In the genomic region with DNA sequence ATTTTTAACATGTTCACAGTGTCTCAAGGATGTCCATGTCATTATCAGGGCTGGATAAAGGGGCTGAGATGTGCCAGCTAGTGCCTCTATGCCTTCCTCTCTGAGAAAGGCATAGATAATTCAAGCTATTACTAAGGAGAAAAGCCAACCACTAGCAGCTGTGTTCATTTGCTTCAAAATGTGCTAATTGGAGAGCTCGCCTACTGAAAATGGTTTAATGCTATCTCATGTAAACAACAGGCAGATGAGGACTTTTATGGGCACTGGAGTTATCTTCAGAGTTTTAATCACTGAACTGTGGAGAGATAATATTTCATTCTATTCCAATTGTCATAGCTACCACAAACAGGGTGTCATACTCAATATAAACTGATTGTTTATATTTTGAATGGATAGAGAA, we compare ENCODE assay signal across 17 mouse cellular contexts. TPM values are rescaled to one million over a fixed set of nuclear protein-coding genes. Genes with fewer than 3 reads are reported as not detected.
DNase-seq lines count a peak whose midpoint lies in the region; ATAC-seq and TF ChIP-seq lines count a peak whose summit lies in the region.
"Had no signal": no experiment of that assay in that cellular context is flagged by ENCODE, and none has a peak within 500 bp of the region (broad histone marks: within the 10 kb centered on the region; RNA-seq: fewer than 3 reads in every experiment).

No protein-coding gene starts in this region.

- peak in 1 of 2 experiments; percentile 28 for DNase-seq in layer of hippocampus, adult 2 months (ENCODE audit: low spot score in 2 of 2)
- no peak for DNase-seq in layer of hippocampus, adult 9-10 months (ENCODE audit: low spot score)
- DNase-seq in brain, adult 2 months (ENCODE audit: low read depth, low spot score), result peak; percentile 24
- DNase-seq in heart, postnatal 14 days, result no peak
- no peak for DNase-seq in heart, postnatal 4 days
- DNase-seq: cerebellum, adult 11 months; cerebellum, adult 8-10 months; cerebellum, adult 9-11 months had no signal

- no peak for TF ChIP-seq CTCF in layer of hippocampus, adult 2 months (conservative IDR thresholded peaks at IDR 0.05)

- ATAC-seq in common myeloid progenitor, adult 5-6 weeks (replicated peaks; ENCODE audit: low read depth, poor library complexity, severe bottlenecking), result 0 out of 2 replicates have a peak, but pooled peaks have one; percentile 11
- ATAC-seq in megakaryocyte-erythroid progenitor cell, adult 5-6 weeks (replicated peaks; ENCODE audit: low FRiP score, low TSS enrichment, poor library complexity, severe bottlenecking), result peak; percentile 72
- no peak for ATAC-seq in inflammation-experienced regulatory T-cells, adult 6 months
- ATAC-seq: forebrain, embryonic 13.5 days; forebrain, embryonic 15.5 days; forebrain, postnatal 0 days; Patski had no signal

- intact Hi-C loops in heart, postnatal 14 days (cut with DNase I), result loop anchor here (5.0 to 10.0 kb wide), 3 partner anchors 117 to 540 kb away; no protein-coding TSS in a partner anchor

- peak overlapping the region; percentile 21; the same call in 1 of the 2 replicates for H3K27ac ChIP-seq in layer of hippocampus, adult 2 months
- H3K27ac ChIP-seq: embryonic facial prominence, embryonic 10.5 days; embryonic facial prominence, embryonic 12.5 days; forebrain, embryonic 13.5 days; forebrain, embryonic 15.5 days had no signal

- H3K4me3 ChIP-seq in layer of hippocampus, adult 2 months, result no peak overlapping the region
- H3K4me3 ChIP-seq: embryonic facial prominence, embryonic 10.5 days; embryonic facial prominence, embryonic 12.5 days; forebrain, embryonic 13.5 days; forebrain, embryonic 15.5 days had no signal

RNA-seq across cellular contexts. Expression of a gene that starts 36.3 kb away (rescaled TPM):
- 100 to 1,000 TPM in 1 of 2 experiments, 10 to 100 TPM in 1; 98.7 to 103 TPM for total RNA-seq in layer of hippocampus, adult 2 months (2021)
- 104 and 126 TPM in 2 replicates for total RNA-seq in common myeloid progenitor, adult 5-6 weeks (2017)
- total RNA-seq in megakaryocyte-erythroid progenitor cell, adult 5-6 weeks (2014; fragmentation: Nextera tagmentation), result 80.7 and 87.3 TPM in 2 replicates
- 60.1 and 74.3 TPM in 2 replicates for total RNA-seq in megakaryocyte-erythroid progenitor cell, adult 5-6 weeks (2017)
- 1 to 10 TPM; 8.0 to 8.4 TPM for total RNA-seq in heart, postnatal 14 days (2021)
- 1 to 10 TPM; 6.7 to 7.0 TPM for total RNA-seq in heart, postnatal 4 days (2021)
- 100 to 1,000 TPM; 102 to 143 (median 138) TPM for polyA plus RNA-seq in inflammation-experienced regulatory T-cells, adult 6 months (2017; shearing (Covaris generic))

Comparison
In these comparisons a context has a peak if more than half of its experiments do, and no peak if none do; other contexts are left out.
1. RNA of a gene that starts 36.3 kb away (total RNA-seq): 104 to 126 TPM in common myeloid progenitor, adult 5-6 weeks, 98.7 to 103 TPM in layer of hippocampus, adult 2 months and 60.1 to 87.3 TPM in megakaryocyte-erythroid progenitor cell, adult 5-6 weeks; 8.0 to 8.4 TPM in heart, postnatal 14 days and 6.7 to 7.0 TPM in heart, postnatal 4 days; every median in the first group is over 4 times any median in the second.